Mouse (Mus musculus): ENCODE data around the gene Palld. TPM values are rescaled to one million over a fixed set of nuclear protein-coding genes. Genes with fewer than 3 reads are reported as not detected.

Gene Palld
- polyA plus RNA-seq, 1 experiment from 2014 or later, result 62.3 TPM

GRCm38 (mm10) chr8:61626246-61626952 is 276.1 kb downstream of the Palld start:
- Histone ChIP-seq H3K27me3 (replicated peaks; ENCODE audit: control insufficient read depth, insufficient read depth, low read length) (no peaks in the 10 kb centered on the region), H3K27ac (ENCODE audit: low read depth, low read length) (peak overlapping the region; percentile 88), H3K4me1 (replicated peaks; ENCODE audit: control insufficient read depth, insufficient read depth, low read length) (0 out of 2 replicates have a peak, but pooled peaks cover 5% of the 10 kb centered on the region), H3K9ac (ENCODE audit: low read depth, low read length) (no peak overlapping the region), H3K9me3 (ENCODE audit: control insufficient read depth) (no peaks in the 10 kb centered on the region), H3K4me3 (ENCODE audit: low read depth, low read length) (no peak overlapping the region), H3K4me2 (replicated peaks; ENCODE audit: low read depth) (peak overlapping the region; percentile 10; the same call in 1 of the 2 replicates), H3K36me3 (ENCODE audit: control insufficient read depth, insufficient read depth) (no peaks in the 10 kb centered on the region)
- peak; percentile 93 for ATAC-seq
- no peak for TF ChIP-seq CTCF (IDR thresholded peaks at IDR 0.05; ENCODE audit: low read depth)
- WGBS, result 53% methylated on average over 8 of the region's 8 CpGs

- no peak for TF ChIP-seq CTCF (IDR thresholded peaks at IDR 0.05; ENCODE audit: low read depth)
- H3K4me3 ChIP-seq (ENCODE audit: low read depth, low read length), result no peak overlapping the region
- peak; percentile 84 for ATAC-seq
- H3K9me3 ChIP-seq (ENCODE audit: control insufficient read depth), result no peaks in the 10 kb centered on the region
- H3K27me3 ChIP-seq (replicated peaks; ENCODE audit: control insufficient read depth, insufficient read depth, low read length), result no peaks in the 10 kb centered on the region
- no peak overlapping the region for H3K4me2 ChIP-seq (replicated peaks; ENCODE audit: low read depth)
- H3K27ac ChIP-seq (ENCODE audit: low read depth, low read length), result peak overlapping the region; percentile 88
- H3K9ac ChIP-seq (ENCODE audit: low read depth, low read length), result no peak overlapping the region
- no peaks in the 10 kb centered on the region for H3K36me3 ChIP-seq (ENCODE audit: control insufficient read depth, insufficient read depth)
- 36% methylated on average over 8 of the region's 8 CpGs for WGBS
- H3K4me1 ChIP-seq (replicated peaks; ENCODE audit: control insufficient read depth, insufficient read depth, low read length), result 0 out of 2 replicates have a peak, but pooled peaks cover 5% of the 10 kb centered on the region
Measured at GRCm38 (mm10) chr8:61625656-61626210, 276.8 kb downstream of the Palld start.

GRCm38 (mm10) chr8:61623485-61624417 is 278.7 kb downstream of the Palld start:
- H3K27ac ChIP-seq (ENCODE audit: low read depth, low read length), result no peak overlapping the region
- no peak overlapping the region for H3K4me2 ChIP-seq (replicated peaks; ENCODE audit: low read depth)
- WGBS, result 63% methylated on average over 12 of the region's 12 CpGs
- no peaks in the 10 kb centered on the region for H3K36me3 ChIP-seq (ENCODE audit: control insufficient read depth, insufficient read depth)
- no peak overlapping the region for H3K9ac ChIP-seq (ENCODE audit: low read depth, low read length)
- no peak overlapping the region for H3K4me3 ChIP-seq (ENCODE audit: low read depth, low read length)
- H3K27me3 ChIP-seq (replicated peaks; ENCODE audit: control insufficient read depth, insufficient read depth, low read length), result no peaks in the 10 kb centered on the region
- no peak for ATAC-seq
- no peaks in the 10 kb centered on the region for H3K9me3 ChIP-seq (ENCODE audit: control insufficient read depth)
- TF ChIP-seq CTCF (IDR thresholded peaks at IDR 0.05; ENCODE audit: low read depth), result no peak
- H3K4me1 ChIP-seq (replicated peaks; ENCODE audit: control insufficient read depth, insufficient read depth, low read length), result 0 out of 2 replicates have a peak, but pooled peaks cover 5% of the 10 kb centered on the region

- Histone ChIP-seq H3K9me3 (ENCODE audit: control insufficient read depth) (no peaks in the 10 kb centered on the region), H3K4me3 (ENCODE audit: low read depth, low read length) (no peak overlapping the region), H3K27ac (ENCODE audit: low read depth, low read length) (no peak overlapping the region), H3K36me3 (ENCODE audit: control insufficient read depth, insufficient read depth) (no peaks in the 10 kb centered on the region), H3K4me1 (replicated peaks; ENCODE audit: control insufficient read depth, insufficient read depth, low read length) (0 out of 2 replicates have a peak, but pooled peaks cover 5% of the 10 kb centered on the region), H3K4me2 (replicated peaks; ENCODE audit: low read depth) (no peak overlapping the region), H3K9ac (ENCODE audit: low read depth, low read length) (no peak overlapping the region), H3K27me3 (replicated peaks; ENCODE audit: control insufficient read depth, insufficient read depth, low read length) (no peaks in the 10 kb centered on the region)
- WGBS, result 72% methylated on average over 3 of the region's 3 CpGs
- no peak for TF ChIP-seq CTCF (IDR thresholded peaks at IDR 0.05; ENCODE audit: low read depth)
- no peak for ATAC-seq
Measured at GRCm38 (mm10) chr8:61621300-61621699, 281.2 kb downstream of the Palld start.

GRCm38 (mm10) chr8:61617651-61618050 is 284.8 kb downstream of the Palld start:
- H3K9me3 ChIP-seq (ENCODE audit: control insufficient read depth), result no peaks in the 10 kb centered on the region
- no peak overlapping the region for H3K4me2 ChIP-seq (replicated peaks; ENCODE audit: low read depth)
- H3K4me3 ChIP-seq (ENCODE audit: low read depth, low read length), result no peak overlapping the region
- no peak for TF ChIP-seq CTCF (IDR thresholded peaks at IDR 0.05; ENCODE audit: low read depth)
- H3K27me3 ChIP-seq (replicated peaks; ENCODE audit: control insufficient read depth, insufficient read depth, low read length), result no peaks in the 10 kb centered on the region
- H3K9ac ChIP-seq (ENCODE audit: low read depth, low read length), result no peak overlapping the region
- 33% methylated on average over 2 of the region's 2 CpGs for WGBS
- no peaks in the 10 kb centered on the region for H3K36me3 ChIP-seq (ENCODE audit: control insufficient read depth, insufficient read depth)
- H3K27ac ChIP-seq (ENCODE audit: low read depth, low read length), result no peak overlapping the region
- no peak for ATAC-seq
- H3K4me1 ChIP-seq (replicated peaks; ENCODE audit: control insufficient read depth, insufficient read depth, low read length), result no peaks in the 10 kb centered on the region

GRCm38 (mm10) chr8:61617049-61617448 is 285.4 kb downstream of the Palld start:
- Histone ChIP-seq H3K27ac (ENCODE audit: low read depth, low read length) (no peak overlapping the region), H3K9me3 (ENCODE audit: control insufficient read depth) (no peaks in the 10 kb centered on the region), H3K4me3 (ENCODE audit: low read depth, low read length) (no peak overlapping the region), H3K4me1 (replicated peaks; ENCODE audit: control insufficient read depth, insufficient read depth, low read length) (no peaks in the 10 kb centered on the region), H3K36me3 (ENCODE audit: control insufficient read depth, insufficient read depth) (no peaks in the 10 kb centered on the region), H3K27me3 (replicated peaks; ENCODE audit: control insufficient read depth, insufficient read depth, low read length) (no peaks in the 10 kb centered on the region), H3K4me2 (replicated peaks; ENCODE audit: low read depth) (no peak overlapping the region), H3K9ac (ENCODE audit: low read depth, low read length) (no peak overlapping the region)
- WGBS, result 92% methylated on average over 3 of the region's 3 CpGs
- TF ChIP-seq CTCF (IDR thresholded peaks at IDR 0.05; ENCODE audit: low read depth), result no peak
- no peak for ATAC-seq
